Comparison of ENCODE assay signal across 26 mouse cellular contexts in the genomic region with DNA sequence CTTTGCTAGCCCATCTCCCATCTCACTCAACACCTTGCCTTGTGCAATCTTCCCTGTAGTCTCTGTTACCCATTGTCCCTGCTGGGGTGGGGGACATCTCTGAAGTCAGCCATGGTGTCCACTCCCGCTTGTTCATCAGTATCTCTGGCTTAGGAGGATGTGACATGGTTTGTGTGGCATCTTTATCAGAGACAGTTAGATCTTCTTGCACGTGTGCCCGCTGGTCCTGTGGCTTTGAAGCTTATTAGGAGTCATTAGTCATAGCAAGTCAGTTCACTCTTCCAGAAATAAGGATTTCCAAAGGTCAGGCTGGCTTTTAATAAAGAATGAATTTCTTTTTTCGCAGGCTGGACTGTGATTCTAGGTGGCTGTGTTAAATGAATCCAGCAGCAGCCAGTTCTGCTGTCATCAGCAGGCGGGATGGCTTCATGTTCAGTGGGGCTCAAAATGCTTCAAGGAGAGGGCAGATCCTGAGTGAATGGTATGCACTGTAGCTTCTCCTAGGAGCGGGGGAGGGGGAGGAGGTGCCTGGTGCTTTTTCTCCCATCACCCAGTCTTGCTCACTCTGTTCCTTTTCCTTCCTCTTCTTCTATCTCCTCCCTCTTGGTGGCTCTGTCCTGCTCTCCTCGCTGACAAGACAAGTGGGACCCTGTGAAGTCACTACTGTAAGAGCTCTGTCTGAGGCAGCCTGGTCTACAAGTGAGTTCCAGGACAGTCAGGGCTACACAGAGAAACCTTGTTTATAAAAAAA.
DNase-seq lines count a peak whose midpoint lies in the region; ATAC-seq and TF ChIP-seq lines count a peak whose summit lies in the region.
"Had no signal": no experiment of that assay in that cellular context is flagged by ENCODE, and none has a peak within 500 bp of the region (broad histone marks: within the 10 kb centered on the region; RNA-seq: fewer than 3 reads in every experiment).

No protein-coding gene starts in this region.

- H3K9ac ChIP-seq in hindbrain, postnatal 0 days (replicated peaks; ENCODE audit: low read length), result no peak overlapping the region
- no peak overlapping the region for H3K9ac ChIP-seq in hindbrain, embryonic 11.5 days (ENCODE audit: low read depth, low read length)
- H3K9ac ChIP-seq in liver, embryonic 14.5 days (replicated peaks), result peak overlapping the region; percentile 14; the same call in 1 of the 2 replicates
- H3K9ac ChIP-seq: heart, embryonic 15.5 days; hindbrain, embryonic 15.5 days; intestine, embryonic 15.5 days; lung, embryonic 15.5 days had no signal

- no peak overlapping the region for H3K4me2 ChIP-seq in hindbrain, postnatal 0 days (ENCODE audit: low read depth, low read length)
- H3K4me2 ChIP-seq in hindbrain, embryonic 11.5 days (replicated peaks; ENCODE audit: low read depth, low read length), result no peak overlapping the region
- H3K4me2 ChIP-seq in liver, embryonic 14.5 days (ENCODE audit: low read depth), result peak overlapping the region; percentile 78
- H3K4me2 ChIP-seq: heart, embryonic 15.5 days; hindbrain, embryonic 15.5 days; intestine, embryonic 15.5 days; lung, embryonic 15.5 days had no signal

- ATAC-seq in hindbrain, postnatal 0 days, result 0 out of 2 replicates have a peak, but pooled peaks have one; percentile 47
- ATAC-seq in hindbrain, embryonic 11.5 days (ENCODE audit: low FRiP score), result no peak
- ATAC-seq in liver, embryonic 14.5 days (ENCODE audit: insufficient read depth), result no peak
- ATAC-seq: CD4-positive, CD25-positive, alpha-beta regulatory T cell, adult 4 months; forebrain, embryonic 16.5 days; intestine, embryonic 15.5 days had no signal

- no peaks in the 10 kb centered on the region for H3K4me1 ChIP-seq in hindbrain, postnatal 0 days (ENCODE audit: insufficient read depth, low read length)
- no peaks in the 10 kb centered on the region for H3K4me1 ChIP-seq in hindbrain, embryonic 11.5 days (replicated peaks; ENCODE audit: control insufficient read depth, insufficient read depth, low read length)
- peaks cover 34 to 65% of the 10 kb centered on the region in 2 experiments for H3K4me1 ChIP-seq in liver, embryonic 14.5 days (replicated peaks; ENCODE audit: control insufficient read depth in 2 of 2, insufficient read depth in 2 of 2, low read length in 1 of 2)
- H3K4me1 ChIP-seq: hindbrain, embryonic 15.5 days had no signal

- no peak overlapping the region for H3K4me3 ChIP-seq in hindbrain, postnatal 0 days (ENCODE audit: low read length)
- no peak overlapping the region for H3K4me3 ChIP-seq in hindbrain, embryonic 11.5 days (ENCODE audit: low read depth, low read length)
- no peak overlapping the region for H3K4me3 ChIP-seq in liver, embryonic 14.5 days (ENCODE audit: insufficient read depth in 1 of 2, low read depth in 2 of 2, low read length in 2 of 2)
- H3K4me3 ChIP-seq: forebrain, embryonic 10.5 days; heart, embryonic 15.5 days; hindbrain, embryonic 15.5 days; intestine, embryonic 15.5 days; left cerebral cortex, adult 2 months; lung, embryonic 15.5 days had no signal

- no peak overlapping the region for H3K27ac ChIP-seq in hindbrain, postnatal 0 days
- no peak overlapping the region for H3K27ac ChIP-seq in hindbrain, embryonic 11.5 days (ENCODE audit: low read depth, low read length)
- H3K27ac ChIP-seq in liver, embryonic 14.5 days, result peak overlapping the region; percentile 67
- H3K27ac ChIP-seq: forebrain, embryonic 10.5 days; heart, embryonic 15.5 days; hindbrain, embryonic 15.5 days; intestine, embryonic 15.5 days; left cerebral cortex, adult 2 months; lung, embryonic 15.5 days; stomach, postnatal 0 days had no signal

- TF ChIP-seq EP300 in liver, embryonic 14.5 days (IDR thresholded peaks at IDR 0.05; ENCODE audit: low read depth), result no peak

- no peaks in the 10 kb centered on the region for H3K9me3 ChIP-seq in hindbrain, postnatal 0 days (ENCODE audit: low read length)
- H3K9me3 ChIP-seq in hindbrain, embryonic 11.5 days (ENCODE audit: control insufficient read depth, low read length), result no peaks in the 10 kb centered on the region
- no peaks in the 10 kb centered on the region for H3K9me3 ChIP-seq in liver, embryonic 14.5 days (ENCODE audit: control insufficient read depth, low read length)
- H3K9me3 ChIP-seq: forebrain, embryonic 10.5 days; heart, embryonic 15.5 days; hindbrain, embryonic 15.5 days; intestine, embryonic 15.5 days; lung, embryonic 15.5 days had no signal

- H3K27me3 ChIP-seq in hindbrain, postnatal 0 days (ENCODE audit: insufficient read depth, low read length), result no peaks in the 10 kb centered on the region
- no peaks in the 10 kb centered on the region for H3K27me3 ChIP-seq in hindbrain, embryonic 11.5 days (ENCODE audit: control insufficient read depth, insufficient read depth, low read length)
- no peaks in the 10 kb centered on the region; the same call in 1 of the 2 replicates for H3K27me3 ChIP-seq in liver, embryonic 14.5 days (ENCODE audit: control insufficient read depth, insufficient read depth, low read length)
- H3K27me3 ChIP-seq: hindbrain, embryonic 15.5 days had no signal

- no peak for TF ChIP-seq CTCF in hindbrain, postnatal 0 days (IDR thresholded peaks at IDR 0.05; ENCODE audit: low read depth)
- TF ChIP-seq CTCF in liver, embryonic 14.5 days (IDR thresholded peaks at IDR 0.05; ENCODE audit: low read depth), result no peak

- 51% methylated on average over 7 of the region's 7 CpGs for WGBS in hindbrain, postnatal 0 days
- WGBS in hindbrain, embryonic 11.5 days, result 59% methylated on average over 7 of the region's 7 CpGs
- WGBS in liver, embryonic 14.5 days (ENCODE audit: insufficient replicate concordance), result 32% methylated on average over 7 of the region's 7 CpGs

- DNase-seq in hindbrain, postnatal 0 days (ENCODE audit: low spot score), result no peak
- DNase-seq in hindbrain, embryonic 11.5 days (ENCODE audit: low spot score), result no peak
- DNase-seq in retina, embryonic 14.5 days (ENCODE audit: low spot score), result peak; percentile 44
- DNase-seq in retina, postnatal 1 day, result no peak
- DNase-seq in liver, embryonic 14.5 days (ENCODE audit: low read depth in 3 of 3, low spot score in 3 of 3), result no peak
- DNase-seq in testis, postnatal 10 days (ENCODE audit: low spot score), result no peak
- no peak for DNase-seq in adrenal gland, postnatal 4 days (ENCODE audit: low spot score in 2 of 2)
- DNase-seq in cerebellum, postnatal 36 days, result no peak
- DNase-seq: adrenal gland, postnatal 14 days; cerebellum, adult 11 months; gastrocnemius, postnatal 14 days; heart, adult 18-20 months; heart, postnatal 4 days; kidney, adult 9 months; layer of hippocampus, adult 9-11 months; lung, postnatal 4 days; right cerebral cortex, postnatal 14 days had no signal

- H3K36me3 ChIP-seq in hindbrain, postnatal 0 days (ENCODE audit: insufficient read depth, low read length), result no peaks in the 10 kb centered on the region
- H3K36me3 ChIP-seq in hindbrain, embryonic 11.5 days (ENCODE audit: control insufficient read depth, insufficient read depth, low read length), result no peaks in the 10 kb centered on the region
- H3K36me3 ChIP-seq in liver, embryonic 14.5 days (replicated peaks; ENCODE audit: control insufficient read depth, insufficient read depth, low read depth), result no peaks in the 10 kb centered on the region
- H3K36me3 ChIP-seq: forebrain, embryonic 10.5 days; heart, embryonic 15.5 days; hindbrain, embryonic 15.5 days; intestine, embryonic 15.5 days; lung, embryonic 15.5 days had no signal
